Mouse (Mus musculus) neural tube, postnatal 0 days (tissue): Measurements from ENCODE around the gene Reg3a. TPM values are rescaled to one million over a fixed set of nuclear protein-coding genes. Genes with fewer than 3 reads are reported as not detected.

Source experiments
- polyA plus RNA-seq: library from polyadenylated mRNA; unstranded; fragments of >200 nt; fragmentation: Nextera tagmentation; extraction: Ambion mirVana; gene quantifications from 2 replicates; pipeline ENCODE4 v1.2.1, GENCODE M21; 2015

Reg3a gene
- 0.26 and 0.48 TPM in 2 replicates for polyA plus RNA-seq

GRCm38 (mm10) chr6:78380409-78380808 lies at the start of gene Reg3a:
Reg3a (plus strand) TSS chr6:78380709.

GRCm38 (mm10) chr6:78370357-78370756 lies 10.2 kb upstream of the Reg3a start, which contains the start of gene Reg3b:
Reg3b (plus strand) TSS chr6:78370657.

GRCm38 (mm10) chr6:78378765-78379164 lies 1.7 kb upstream of the Reg3a start, which contains the start of gene Reg3d:
Reg3d (minus strand) TSS chr6:78378865.

GRCm38 (mm10) chr6:78395323-78395722 lies 14.8 kb downstream of the Reg3a start, which contains the start of gene Reg2:
Reg2 (plus strand) TSS chr6:78395623.

GRCm38 (mm10) chr6:78422411-78422810 lies 41.9 kb downstream of the Reg3a start, which contains the start of gene Reg1:
Reg1 (plus strand) TSS chr6:78422711.

Other genes with a start within 250 kb of the Reg3a start
- 12.8 and 24.0 TPM in 2 replicates for gene Reg3b, start 10.1 kb upstream of the Reg3a start, polyA plus RNA-seq
- gene Reg3d, start 1.8 kb upstream of the Reg3a start, polyA plus RNA-seq, result not detected in 2 replicates
- gene Reg2, start 14.9 kb downstream of the Reg3a start, polyA plus RNA-seq, result not detected in 2 replicates
- gene Reg1, start 42.0 kb downstream of the Reg3a start, polyA plus RNA-seq, result not detected in 2 replicates
- not detected in 2 replicates for gene Reg3g, start 88.2 kb downstream of the Reg3a start, polyA plus RNA-seq